Mouse (Mus musculus) thymus, postnatal 0 days (tissue): ENCODE results near the gene Tssc4. TPM values are rescaled to one million over a fixed set of nuclear protein-coding genes. Genes with fewer than 3 reads are reported as not detected.

ENCODE experiments used
- DNase-seq: peaks from one replicate; pipeline ENCODE4 v3.0.0-alpha.2; 2015; ENCODE audit warnings: low spot score
- polyA plus RNA-seq: library from polyadenylated mRNA; unstranded; fragments of >200 nt; fragmentation: Nextera tagmentation; extraction: Ambion mirVana; gene quantifications from 2 replicates; pipeline ENCODE4 v1.2.1, GENCODE M21; 2015

Tssc4 gene
- polyA plus RNA-seq, 1 experiment from 2014 or later = 68.5 TPM

GRCm38 (mm10) chr7:143067469-143067868 lies 1.6 kb upstream of the Tssc4 start:
- DNase-seq = no peak

- no peak for DNase-seq
These were observed 1.2 kb upstream of the Tssc4 start for GRCm38 (mm10) chr7:143067897-143068296.

DNA sequence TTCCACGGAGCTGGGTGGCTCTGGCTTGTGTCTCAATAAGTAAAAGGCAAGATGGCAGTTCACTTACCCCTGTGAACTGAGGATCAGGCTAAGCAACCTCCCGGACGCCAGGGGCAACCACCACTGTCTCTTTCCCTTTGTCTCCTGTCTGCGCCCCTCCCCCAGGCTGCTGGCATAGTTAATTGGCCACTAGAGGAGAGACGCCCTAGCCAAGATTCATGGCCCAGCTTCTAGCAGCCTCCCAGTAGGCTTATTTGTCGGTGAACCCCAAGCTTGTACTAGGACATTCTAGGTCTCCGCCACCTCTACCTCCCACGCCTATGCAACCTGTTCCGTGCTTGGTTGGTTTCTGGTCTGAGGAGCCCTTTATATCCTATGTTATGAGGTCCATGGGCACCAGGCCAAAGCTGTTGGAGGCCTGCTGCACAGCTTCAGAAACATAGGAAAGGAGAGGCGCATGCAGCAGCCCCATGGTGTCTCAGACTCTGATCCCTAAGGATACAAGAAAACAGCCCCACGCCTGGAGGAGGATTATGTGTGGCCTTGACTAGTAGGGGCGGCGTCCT lies 650 bp upstream of the Tssc4 start:
- no peak for DNase-seq

DNA sequence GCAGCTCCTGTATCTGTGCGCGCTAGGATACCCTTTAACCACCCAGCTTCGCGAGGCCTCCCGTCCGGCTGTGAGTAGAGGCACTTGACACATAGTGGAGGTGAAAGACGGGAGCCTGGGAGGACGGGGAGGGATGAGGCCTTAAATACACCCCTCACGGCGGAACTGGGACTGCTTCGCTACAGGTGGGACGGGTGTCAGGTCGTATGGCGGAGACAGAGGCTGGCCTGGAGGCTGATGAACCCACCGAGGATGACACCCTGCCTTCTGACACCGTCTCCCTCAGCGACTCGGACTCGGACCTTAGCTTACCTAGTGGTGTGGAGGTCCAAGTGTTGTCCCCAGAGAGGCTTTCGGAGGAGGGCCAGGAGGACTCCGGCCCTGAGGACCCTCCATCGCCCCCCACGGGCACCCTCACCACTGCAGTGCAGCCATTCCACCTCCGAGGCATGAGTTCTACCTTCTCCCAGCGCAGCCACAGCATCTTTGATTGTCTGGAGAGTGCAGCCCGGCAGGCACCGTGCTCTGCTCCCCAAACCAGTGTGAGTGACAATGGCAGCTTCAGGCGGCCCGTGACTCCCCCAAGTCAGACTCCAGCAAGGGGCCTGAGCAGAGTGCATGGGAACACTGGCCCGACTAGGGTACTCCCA lies 827 bp downstream of the Tssc4 start:
- DNase-seq = peak; percentile 23

- no peak for DNase-seq
These were observed 1.5 kb downstream of the Tssc4 start for GRCm38 (mm10) chr7:143070506-143071070.

DNA sequence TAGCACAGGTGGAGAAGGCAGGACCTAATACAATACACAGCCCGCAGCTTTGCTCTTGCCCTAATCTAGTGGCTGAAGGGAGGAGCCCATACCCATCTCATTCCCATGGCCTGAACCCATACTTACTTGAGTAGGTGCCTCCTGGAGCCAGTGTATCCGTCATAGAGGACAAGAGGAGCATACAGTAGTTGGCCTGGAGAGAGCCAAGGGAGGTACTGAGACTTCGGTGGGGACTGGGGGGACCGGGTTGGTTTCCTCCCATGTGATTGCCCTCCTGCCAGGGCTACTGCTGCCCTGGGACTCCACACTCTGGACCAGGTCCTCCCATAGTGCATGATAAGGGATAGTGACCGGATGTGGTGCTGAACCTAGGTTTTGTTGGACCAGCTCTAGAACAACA lies 3.6 kb downstream of the Tssc4 start:
- DNase-seq = no peak

DNA sequence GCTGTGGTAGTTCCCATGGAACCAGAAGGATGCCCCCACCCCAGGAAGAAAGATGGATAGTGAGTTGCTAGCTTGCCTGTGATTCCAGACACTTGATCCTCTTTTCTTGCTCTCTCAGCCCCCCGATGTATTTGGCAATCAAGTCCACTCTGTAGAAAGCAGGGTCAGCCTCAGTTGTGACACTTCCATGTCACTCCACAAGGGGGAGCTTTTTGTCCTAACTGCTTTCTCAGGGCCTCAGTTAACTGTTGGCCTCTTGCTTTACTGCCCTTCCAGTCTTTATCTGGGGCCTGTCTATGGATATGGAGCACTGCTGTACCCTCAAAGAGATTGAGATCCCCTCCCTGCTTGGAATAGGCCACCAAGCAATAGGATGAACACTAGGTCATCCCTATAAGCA lies 4.0 kb downstream of the Tssc4 start:
- DNase-seq = peak; percentile 43

DNA sequence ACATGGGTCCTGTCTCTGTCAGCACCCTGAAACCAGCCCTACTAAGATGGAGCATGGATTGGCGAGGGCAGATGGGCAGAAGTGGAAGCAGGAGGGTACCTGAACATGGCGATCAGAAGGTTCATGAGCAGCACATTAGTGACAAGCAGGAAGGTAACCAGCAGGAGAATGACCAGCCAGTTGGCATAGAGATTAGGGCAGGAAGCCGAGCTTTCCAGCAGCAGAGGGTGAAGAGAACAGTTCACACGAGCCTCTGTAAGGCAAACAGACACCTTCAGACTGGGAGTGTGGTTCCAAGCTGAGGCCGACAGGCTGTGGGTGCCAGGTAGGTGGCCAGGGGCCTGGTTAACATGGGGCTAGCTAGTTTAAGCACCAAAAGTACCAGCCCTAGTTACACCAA lies 6.3 kb downstream of the Tssc4 start:
- no peak for DNase-seq

- no peak for DNase-seq
These were observed 8.3 kb downstream of the Tssc4 start for GRCm38 (mm10) chr7:143077351-143077750.

GRCm38 (mm10) chr7:143082024-143082423 lies 13.0 kb downstream of the Tssc4 start:
- no peak for DNase-seq

DNA sequence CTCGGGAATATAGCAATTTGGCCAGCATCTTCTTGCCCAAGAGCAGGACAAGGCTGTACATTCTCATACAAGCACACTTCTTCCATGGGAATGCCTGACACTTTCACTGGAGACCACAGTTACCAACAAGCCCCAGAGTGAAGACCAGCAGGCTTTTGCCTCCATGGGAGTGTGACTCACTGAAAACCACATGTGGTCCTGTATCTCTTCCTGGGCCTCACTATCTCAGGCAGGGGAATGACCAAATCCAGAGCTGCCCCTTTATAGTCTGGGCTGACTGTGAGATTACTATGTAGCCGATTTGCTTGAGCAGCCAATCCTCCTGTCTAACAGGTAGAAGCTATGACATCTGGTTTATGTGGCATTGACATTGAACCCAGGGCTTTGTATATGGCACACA lies 14.7 kb downstream of the Tssc4 start:
- DNase-seq = no peak

- DNase-seq = peak; percentile 60
These were observed 17.3 kb downstream of the Tssc4 start for GRCm38 (mm10) chr7:143086366-143086765.

- no peak for DNase-seq
These were observed 18.1 kb downstream of the Tssc4 start for GRCm38 (mm10) chr7:143087070-143087579.

GRCm38 (mm10) chr7:143093847-143094246 lies 24.8 kb downstream of the Tssc4 start:
- DNase-seq = no peak

DNA sequence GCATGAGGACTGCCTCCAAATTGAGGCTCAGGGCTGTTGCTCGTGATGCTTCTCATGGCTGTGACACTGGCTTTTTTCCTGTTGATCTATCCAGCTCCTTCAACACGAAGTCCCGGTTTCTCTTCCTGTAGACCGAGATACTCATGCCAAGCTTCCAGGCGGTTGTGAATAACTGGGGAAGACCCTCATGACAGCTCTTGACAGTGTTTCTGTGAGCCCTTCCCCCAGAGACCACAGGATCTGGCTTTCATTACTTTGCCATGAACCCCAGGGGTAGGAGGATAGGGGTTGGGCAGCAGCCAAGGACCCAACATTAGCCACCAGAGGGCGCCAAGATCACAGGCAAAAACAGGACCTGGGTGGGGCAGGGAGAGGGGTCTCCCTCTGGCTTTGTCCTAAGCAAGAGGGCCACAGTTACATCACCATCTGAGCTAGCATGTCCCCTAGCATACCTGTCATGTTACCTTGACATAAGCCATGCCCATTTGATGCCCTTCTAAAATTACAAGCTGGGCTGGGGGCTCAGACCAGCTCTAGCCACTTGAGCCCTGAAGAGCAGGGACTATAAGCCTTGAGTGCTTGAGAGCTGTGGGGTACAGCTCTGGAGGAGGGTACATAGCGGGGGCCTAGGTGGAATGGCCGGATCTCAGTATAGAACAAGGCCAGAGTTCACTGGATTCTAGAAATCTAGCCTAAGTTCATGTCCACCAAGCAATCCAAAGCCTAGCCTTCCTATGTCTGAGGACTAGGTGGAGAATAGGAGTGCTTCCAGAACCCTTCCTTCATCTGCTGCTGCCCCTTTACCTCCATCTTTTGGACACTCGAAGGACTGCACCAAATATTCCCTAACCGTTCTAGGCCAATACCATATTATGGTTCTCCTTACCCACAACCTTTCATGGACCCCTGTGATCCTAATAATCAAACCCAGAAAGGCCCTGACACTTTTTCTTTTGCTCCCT lies 25.8 kb downstream of the Tssc4 start, which contains the start of gene Trpm5:
Gene Trpm5 (minus strand): TSS at position 51 of the 962 bp plus-strand sequence.
- DNase-seq = peak; percentile 60

- DNase-seq = no peak
These were observed 26.5 kb downstream of the Tssc4 start for GRCm38 (mm10) chr7:143095554-143095907.

GRCm38 (mm10) chr7:143100759-143101158 lies 31.7 kb downstream of the Tssc4 start:
- no peak for DNase-seq

- DNase-seq = no peak
These were observed 36.3 kb downstream of the Tssc4 start for GRCm38 (mm10) chr7:143105258-143105897.

- DNase-seq = no peak
These were observed 37.0 kb downstream of the Tssc4 start, which contains the start of gene Kcnq1 for GRCm38 (mm10) chr7:143106062-143106461. TSS of gene Kcnq1 (plus strand) at chr7:143106362.

- peak; percentile 51 for DNase-seq
These were observed 37.8 kb downstream of the Tssc4 start for GRCm38 (mm10) chr7:143106672-143107465.
